ENCODE assay signal across 28 mouse cellular contexts in genomic region chr11:25321494-25321893, GRCm38 (mm10).
"Had no signal": no experiment of that assay in that cellular context is flagged by ENCODE, and none has a peak within 500 bp of the region (broad histone marks: within the 10 kb centered on the region; RNA-seq: fewer than 3 reads in every experiment).

No protein-coding gene starts in this region.

- H3K9ac ChIP-seq: embryonic facial prominence, embryonic 12.5 days; embryonic facial prominence, embryonic 13.5 days; embryonic facial prominence, embryonic 15.5 days; forebrain, embryonic 12.5 days; forebrain, embryonic 13.5 days; forebrain, embryonic 15.5 days; forebrain, postnatal 0 days had no signal

- H3K4me1 ChIP-seq: embryonic facial prominence, embryonic 10.5 days; embryonic facial prominence, embryonic 12.5 days; embryonic facial prominence, embryonic 13.5 days; embryonic facial prominence, embryonic 15.5 days; forebrain, embryonic 10.5 days; forebrain, embryonic 12.5 days; forebrain, embryonic 13.5 days; forebrain, embryonic 15.5 days had no signal

- DNase-seq: cerebellum, adult 8-10 months; cerebellum, adult 9-10 months; cerebellum, adult 9-11 months; cerebellum, postnatal 10 days; cerebellum, postnatal 14 days; cerebellum, postnatal 25 days; cerebellum, postnatal 36 days; embryo, embryonic 11 days; forebrain, postnatal 0 days; gastrocnemius, adult 2 months; gastrocnemius, postnatal 10 days; gastrocnemius, postnatal 14 days; gastrocnemius, postnatal 25 days; gastrocnemius, postnatal 36 days; heart, adult 11 months; heart, adult 18-20 months; heart, adult 2 months had no signal

- H3K9me3 ChIP-seq: embryonic facial prominence, embryonic 10.5 days; embryonic facial prominence, embryonic 12.5 days; embryonic facial prominence, embryonic 13.5 days; embryonic facial prominence, embryonic 15.5 days; forebrain, embryonic 10.5 days; forebrain, embryonic 12.5 days; forebrain, embryonic 13.5 days; forebrain, embryonic 15.5 days had no signal

- H3K4me2 ChIP-seq: embryonic facial prominence, embryonic 12.5 days; embryonic facial prominence, embryonic 13.5 days; embryonic facial prominence, embryonic 15.5 days; forebrain, embryonic 12.5 days; forebrain, embryonic 13.5 days; forebrain, embryonic 15.5 days had no signal

- H3K27ac ChIP-seq: embryonic facial prominence, embryonic 10.5 days; embryonic facial prominence, embryonic 12.5 days; embryonic facial prominence, embryonic 13.5 days; embryonic facial prominence, embryonic 15.5 days; forebrain, embryonic 10.5 days; forebrain, embryonic 12.5 days; forebrain, embryonic 13.5 days; forebrain, embryonic 15.5 days; gastrocnemius, adult 2 months; heart, adult 2 months had no signal

- ATAC-seq: forebrain, embryonic 13.5 days; forebrain, embryonic 14.5 days; forebrain, embryonic 15.5 days; forebrain, embryonic 16.5 days; forebrain, postnatal 0 days had no signal

- H3K36me3 ChIP-seq: embryonic facial prominence, embryonic 10.5 days; embryonic facial prominence, embryonic 12.5 days; embryonic facial prominence, embryonic 13.5 days; embryonic facial prominence, embryonic 15.5 days; forebrain, embryonic 10.5 days; forebrain, embryonic 12.5 days; forebrain, embryonic 15.5 days had no signal

- H3K4me3 ChIP-seq: embryonic facial prominence, embryonic 10.5 days; embryonic facial prominence, embryonic 12.5 days; embryonic facial prominence, embryonic 13.5 days; embryonic facial prominence, embryonic 15.5 days; erythroblast, embryonic 14.5 days; forebrain, embryonic 10.5 days; forebrain, embryonic 12.5 days; forebrain, embryonic 13.5 days; forebrain, embryonic 15.5 days; gastrocnemius, adult 2 months; heart, adult 2 months had no signal

- H3K27me3 ChIP-seq: embryonic facial prominence, embryonic 12.5 days; embryonic facial prominence, embryonic 13.5 days; embryonic facial prominence, embryonic 15.5 days; forebrain, embryonic 12.5 days; forebrain, embryonic 13.5 days; forebrain, embryonic 15.5 days had no signal
